Comparison of ENCODE assay signal across 10 mouse cellular contexts in genomic region chr8:110604556-110604955, GRCm38 (mm10). TPM values are rescaled to one million over a fixed set of nuclear protein-coding genes. Genes with fewer than 3 reads are reported as not detected.
DNase-seq lines count a peak whose midpoint lies in the region; ATAC-seq lines count a peak whose summit lies in the region.
"Had no signal": no experiment of that assay in that cellular context is flagged by ENCODE, and none has a peak within 500 bp of the region (broad histone marks: within the 10 kb centered on the region; RNA-seq: fewer than 3 reads in every experiment).

No protein-coding gene starts in this region.

- H3K4me1 ChIP-seq in forebrain, embryonic 10.5 days: no peaks in the 10 kb centered on the region
- no peaks in the 10 kb centered on the region for H3K4me1 ChIP-seq in forebrain, embryonic 11.5 days (replicated peaks; ENCODE audit: control insufficient read depth, insufficient read depth, low read length)
- no peaks in the 10 kb centered on the region for H3K4me1 ChIP-seq in embryonic facial prominence, embryonic 10.5 days
- H3K4me1 ChIP-seq: heart, embryonic 15.5 days; midbrain, embryonic 12.5 days had no signal

- no peak overlapping the region for H3K4me3 ChIP-seq in forebrain, embryonic 10.5 days
- no peak overlapping the region for H3K4me3 ChIP-seq in forebrain, embryonic 11.5 days (ENCODE audit: low read depth, low read length)
- no peak overlapping the region for H3K4me3 ChIP-seq in embryonic facial prominence, embryonic 10.5 days
- H3K4me3 ChIP-seq: heart, embryonic 15.5 days; midbrain, embryonic 12.5 days had no signal

- no peaks in the 10 kb centered on the region for H3K36me3 ChIP-seq in forebrain, embryonic 10.5 days (replicated peaks)
- no peaks in the 10 kb centered on the region for H3K36me3 ChIP-seq in forebrain, embryonic 11.5 days (ENCODE audit: control insufficient read depth, insufficient read depth, low read length)
- H3K36me3 ChIP-seq in embryonic facial prominence, embryonic 10.5 days (replicated peaks): no peaks in the 10 kb centered on the region
- H3K36me3 ChIP-seq: heart, embryonic 15.5 days; midbrain, embryonic 12.5 days had no signal

- H3K9me3 ChIP-seq in forebrain, embryonic 10.5 days: no peaks in the 10 kb centered on the region
- no peaks in the 10 kb centered on the region for H3K9me3 ChIP-seq in forebrain, embryonic 11.5 days (ENCODE audit: control insufficient read depth, low read length)
- no peaks in the 10 kb centered on the region for H3K9me3 ChIP-seq in embryonic facial prominence, embryonic 10.5 days
- H3K9me3 ChIP-seq: heart, embryonic 15.5 days; midbrain, embryonic 12.5 days had no signal

- peak; percentile 25 for DNase-seq in forebrain, embryonic 10.5 days (ENCODE audit: extremely low spot score, low spot score)
- no peak for DNase-seq in forebrain, embryonic 11.5 days (ENCODE audit: low spot score)
- DNase-seq in left cerebral cortex, postnatal 25 days (ENCODE audit: low spot score in 2 of 2): peak; percentile 35 to 44
- DNase-seq in left cerebral cortex, postnatal 36 days (ENCODE audit: low spot score in 2 of 2): no peak
- peak; percentile 21 for DNase-seq in MN1 (ENCODE audit: low spot score)
- DNase-seq in embryonic facial prominence, embryonic 10.5 days (ENCODE audit: low spot score): peak; percentile 37
- peak; percentile 65 for DNase-seq in lung, postnatal 36 days
- DNase-seq in yolk sac, embryonic 10.5 days (ENCODE audit: low spot score): no peak

- 2% methylated on average over 1 of the region's 1 CpGs for WGBS in forebrain, embryonic 10.5 days
- 0% methylated on average over 1 of the region's 1 CpGs for WGBS in forebrain, embryonic 11.5 days
- WGBS in embryonic facial prominence, embryonic 10.5 days: 2% methylated on average over 1 of the region's 1 CpGs

- H3K27ac ChIP-seq in forebrain, embryonic 10.5 days: no peak overlapping the region
- H3K27ac ChIP-seq in forebrain, embryonic 11.5 days (ENCODE audit: low read depth, low read length): no peak overlapping the region
- no peak overlapping the region for H3K27ac ChIP-seq in embryonic facial prominence, embryonic 10.5 days (replicated peaks)
- H3K27ac ChIP-seq: heart, embryonic 15.5 days; midbrain, embryonic 12.5 days had no signal

- intact Hi-C loops in left cerebral cortex, postnatal 25 days (cut with DNase I): loop anchor here (5.0 kb wide), 1 partner anchor 472 kb away; no protein-coding TSS in a partner anchor
- intact Hi-C loops in left cerebral cortex, postnatal 36 days (cut with DNase I): loop anchor here (10.0 kb wide), 1 partner anchor 470 kb away; no protein-coding TSS in a partner anchor

- no peak for ATAC-seq in forebrain, embryonic 11.5 days (replicated peaks; ENCODE audit: low FRiP score)

- H3K9ac ChIP-seq in forebrain, embryonic 11.5 days (ENCODE audit: low read length): no peak overlapping the region
- H3K9ac ChIP-seq: heart, embryonic 15.5 days; midbrain, embryonic 12.5 days had no signal

- no peak overlapping the region for H3K4me2 ChIP-seq in forebrain, embryonic 11.5 days (ENCODE audit: low read depth, low read length, severe bottlenecking)
- H3K4me2 ChIP-seq: heart, embryonic 15.5 days; midbrain, embryonic 12.5 days had no signal

- no peaks in the 10 kb centered on the region for H3K27me3 ChIP-seq in forebrain, embryonic 10.5 days (ENCODE audit: poor library complexity, severe bottlenecking)
- no peaks in the 10 kb centered on the region for H3K27me3 ChIP-seq in forebrain, embryonic 11.5 days (ENCODE audit: control insufficient read depth, insufficient read depth, low read length)
- H3K27me3 ChIP-seq in embryonic facial prominence, embryonic 10.5 days (replicated peaks; ENCODE audit: low read depth, poor library complexity, severe bottlenecking): no peaks in the 10 kb centered on the region
- H3K27me3 ChIP-seq: heart, embryonic 15.5 days; midbrain, embryonic 12.5 days had no signal

RNA-seq across cellular contexts. Expression of gene Vac14, which starts 13.8 kb away (rescaled TPM):
- polyA plus RNA-seq in forebrain, embryonic 10.5 days (2016; fragmentation: Nextera tagmentation; extraction: Ambion mirVana): 27.7 and 29.9 TPM in 2 replicates
- 31.8 and 37.3 TPM in 2 replicates for polyA plus RNA-seq in forebrain, embryonic 11.5 days (2014; fragmentation: Nextera tagmentation; extraction: Ambion mirVana)
- total RNA-seq in left cerebral cortex, postnatal 25 days (2021): 10 to 100 TPM; 21.0 to 23.4 TPM
- 10 to 100 TPM; 23.6 to 24.1 TPM for total RNA-seq in left cerebral cortex, postnatal 36 days (2021)
- polyA plus RNA-seq in embryonic facial prominence, embryonic 10.5 days (2016; fragmentation: Nextera tagmentation; extraction: Ambion mirVana): 26.2 and 27.3 TPM in 2 replicates

Comparison
In these comparisons a context has a peak if more than half of its experiments do, and no peak if none do; other contexts are left out.
1. DNase-seq: peak in forebrain, embryonic 10.5 days (single experiment), left cerebral cortex, postnatal 25 days (2 of 2), MN1 (single experiment), embryonic facial prominence, embryonic 10.5 days (single experiment) and lung, postnatal 36 days (single experiment); none in forebrain, embryonic 11.5 days (single experiment), left cerebral cortex, postnatal 36 days (0 of 2) and yolk sac, embryonic 10.5 days (single experiment).